Mouse (Mus musculus): ENCODE results near the gene Baz1b. TPM values are rescaled to one million over a fixed set of nuclear protein-coding genes. Genes with fewer than 3 reads are reported as not detected.

Gene Baz1b
- polyA plus RNA-seq, 1 experiment from 2014 or later, result 70.9 TPM

GRCm38 (mm10) chr5:135256166-135256565 is 69.1 kb downstream of the Baz1b start:
- no peak overlapping the region for H3K4me3 ChIP-seq (ENCODE audit: low read depth, low read length)
- H3K9me3 ChIP-seq (ENCODE audit: low read depth, low read length), result no peaks in the 10 kb centered on the region
- no peaks in the 10 kb centered on the region for H3K4me1 ChIP-seq (ENCODE audit: insufficient read depth)
- ATAC-seq (ENCODE audit: insufficient read depth) (no peak), DNase-seq (no peak)
- no peak overlapping the region for H3K4me2 ChIP-seq
- H3K27me3 ChIP-seq (ENCODE audit: insufficient read depth, low read length), result no peaks in the 10 kb centered on the region
- no peaks in the 10 kb centered on the region for H3K36me3 ChIP-seq (ENCODE audit: insufficient read depth)
- TF ChIP-seq CTCF (IDR thresholded peaks at IDR 0.05; ENCODE audit: low read depth), result no peak
- 89% methylated on average over 3 of the region's 3 CpGs for WGBS
- H3K9ac ChIP-seq, result no peak overlapping the region
- no peak overlapping the region for H3K27ac ChIP-seq (ENCODE audit: low read depth)

GRCm38 (mm10) chr5:135257559-135257958 is 70.5 kb downstream of the Baz1b start:
- no peaks in the 10 kb centered on the region for H3K9me3 ChIP-seq (ENCODE audit: low read depth, low read length)
- WGBS, result 77% methylated on average over 12 of the region's 12 CpGs
- TF ChIP-seq CTCF (IDR thresholded peaks at IDR 0.05; ENCODE audit: low read depth), result 0 out of 2 replicates have a peak, but pooled peaks have one; percentile 16
- ATAC-seq (ENCODE audit: insufficient read depth) (no peak), DNase-seq (no peak)
- H3K4me2 ChIP-seq, result no peak overlapping the region
- no peaks in the 10 kb centered on the region for H3K36me3 ChIP-seq (ENCODE audit: insufficient read depth)
- H3K9ac ChIP-seq, result no peak overlapping the region
- no peaks in the 10 kb centered on the region for H3K4me1 ChIP-seq (ENCODE audit: insufficient read depth)
- H3K27ac ChIP-seq (ENCODE audit: low read depth), result no peak overlapping the region
- no peaks in the 10 kb centered on the region for H3K27me3 ChIP-seq (ENCODE audit: insufficient read depth, low read length)
- no peak overlapping the region for H3K4me3 ChIP-seq (ENCODE audit: low read depth, low read length)

GRCm38 (mm10) chr5:135258280-135259150 is 71.5 kb downstream of the Baz1b start:
- ATAC-seq (ENCODE audit: insufficient read depth) (peak; percentile 59), DNase-seq (peak; percentile 64)
- peak overlapping the region; percentile 58 for H3K4me2 ChIP-seq
- 20% methylated on average over 30 of the region's 30 CpGs for WGBS
- H3K27me3 ChIP-seq (ENCODE audit: insufficient read depth, low read length), result no peaks in the 10 kb centered on the region
- H3K9ac ChIP-seq, result peak overlapping the region; percentile 55
- TF ChIP-seq CTCF (IDR thresholded peaks at IDR 0.05; ENCODE audit: low read depth), result no peak
- H3K4me3 ChIP-seq (ENCODE audit: low read depth, low read length), result peak overlapping the region; percentile 27
- H3K36me3 ChIP-seq (ENCODE audit: insufficient read depth), result no peaks in the 10 kb centered on the region
- H3K4me1 ChIP-seq (ENCODE audit: insufficient read depth), result no peaks in the 10 kb centered on the region
- H3K27ac ChIP-seq (ENCODE audit: low read depth), result peak overlapping the region; percentile 78; the same call in 1 of the 2 replicates
- no peaks in the 10 kb centered on the region for H3K9me3 ChIP-seq (ENCODE audit: low read depth, low read length)

- Histone ChIP-seq H3K36me3 (ENCODE audit: insufficient read depth) (no peaks in the 10 kb centered on the region), H3K4me3 (ENCODE audit: low read depth, low read length) (peak overlapping the region; percentile 14), H3K27me3 (ENCODE audit: insufficient read depth, low read length) (no peaks in the 10 kb centered on the region), H3K27ac (ENCODE audit: low read depth) (peak overlapping the region; percentile 81), H3K4me1 (ENCODE audit: insufficient read depth) (0 out of 2 replicates have a peak, but pooled peaks cover 9% of the 10 kb centered on the region), H3K9me3 (ENCODE audit: low read depth, low read length) (no peaks in the 10 kb centered on the region), H3K9ac (peak overlapping the region; percentile 40), H3K4me2 (peak overlapping the region; percentile 54)
- no peak for TF ChIP-seq CTCF (IDR thresholded peaks at IDR 0.05; ENCODE audit: low read depth)
- 9% methylated on average over 17 of the region's 17 CpGs for WGBS
- ATAC-seq (ENCODE audit: insufficient read depth) (peak; percentile 88), DNase-seq (peak; percentile 68)
Observed at GRCm38 (mm10) chr5:135263866-135264503, 76.9 kb downstream of the Baz1b start.

- 0 out of 2 replicates have a peak, but pooled peaks cover 9% of the 10 kb centered on the region for H3K4me1 ChIP-seq (ENCODE audit: insufficient read depth)
- H3K4me2 ChIP-seq, result peak overlapping the region; percentile 54
- no peaks in the 10 kb centered on the region for H3K27me3 ChIP-seq (ENCODE audit: insufficient read depth, low read length)
- peak; percentile 59 for DNase-seq
- no peak overlapping the region for H3K4me3 ChIP-seq (ENCODE audit: low read depth, low read length)
- no peak for TF ChIP-seq CTCF (IDR thresholded peaks at IDR 0.05; ENCODE audit: low read depth)
- H3K27ac ChIP-seq (ENCODE audit: low read depth), result peak overlapping the region; percentile 81
- ATAC-seq (ENCODE audit: insufficient read depth), result peak; percentile 64
- WGBS, result 32% methylated on average over 9 of the region's 9 CpGs
- no peaks in the 10 kb centered on the region for H3K36me3 ChIP-seq (ENCODE audit: insufficient read depth)
- H3K9me3 ChIP-seq (ENCODE audit: low read depth, low read length), result no peaks in the 10 kb centered on the region
- no peak overlapping the region; the same call in 1 of the 2 replicates for H3K9ac ChIP-seq
Observed at GRCm38 (mm10) chr5:135264548-135264947, 77.5 kb downstream of the Baz1b start.

- DNase-seq (no peak), ATAC-seq (ENCODE audit: insufficient read depth) (no peak)
- Histone ChIP-seq H3K27ac (ENCODE audit: low read depth) (no peak overlapping the region), H3K9ac (no peak overlapping the region), H3K27me3 (ENCODE audit: insufficient read depth, low read length) (no peaks in the 10 kb centered on the region), H3K36me3 (ENCODE audit: insufficient read depth) (no peaks in the 10 kb centered on the region), H3K9me3 (ENCODE audit: low read depth, low read length) (no peaks in the 10 kb centered on the region), H3K4me1 (ENCODE audit: insufficient read depth) (0 out of 2 replicates have a peak, but pooled peaks cover 2% of the 10 kb centered on the region), H3K4me3 (ENCODE audit: low read depth, low read length) (no peak overlapping the region), H3K4me2 (no peak overlapping the region)
- 67% methylated on average over 8 of the region's 8 CpGs for WGBS
- TF ChIP-seq CTCF (IDR thresholded peaks at IDR 0.05; ENCODE audit: low read depth), result no peak
Observed at GRCm38 (mm10) chr5:135269451-135269850, 82.4 kb downstream of the Baz1b start.

GRCm38 (mm10) chr5:135270361-135270760 is 83.3 kb downstream of the Baz1b start:
- DNase-seq (no peak), ATAC-seq (ENCODE audit: insufficient read depth) (no peak)
- H3K9me3 ChIP-seq (ENCODE audit: low read depth, low read length), result no peaks in the 10 kb centered on the region
- H3K27me3 ChIP-seq (ENCODE audit: insufficient read depth, low read length), result no peaks in the 10 kb centered on the region
- no peak overlapping the region for H3K9ac ChIP-seq
- H3K36me3 ChIP-seq (ENCODE audit: insufficient read depth), result no peaks in the 10 kb centered on the region
- H3K4me3 ChIP-seq (ENCODE audit: low read depth, low read length), result no peak overlapping the region
- H3K4me1 ChIP-seq (ENCODE audit: insufficient read depth), result no peaks in the 10 kb centered on the region
- no peak overlapping the region for H3K27ac ChIP-seq (ENCODE audit: low read depth)
- no peak for TF ChIP-seq CTCF (IDR thresholded peaks at IDR 0.05; ENCODE audit: low read depth)
- 77% methylated on average over 4 of the region's 4 CpGs for WGBS
- H3K4me2 ChIP-seq, result no peak overlapping the region
